Comparison of ENCODE assay signal across 12 mouse cellular contexts in the genomic region with DNA sequence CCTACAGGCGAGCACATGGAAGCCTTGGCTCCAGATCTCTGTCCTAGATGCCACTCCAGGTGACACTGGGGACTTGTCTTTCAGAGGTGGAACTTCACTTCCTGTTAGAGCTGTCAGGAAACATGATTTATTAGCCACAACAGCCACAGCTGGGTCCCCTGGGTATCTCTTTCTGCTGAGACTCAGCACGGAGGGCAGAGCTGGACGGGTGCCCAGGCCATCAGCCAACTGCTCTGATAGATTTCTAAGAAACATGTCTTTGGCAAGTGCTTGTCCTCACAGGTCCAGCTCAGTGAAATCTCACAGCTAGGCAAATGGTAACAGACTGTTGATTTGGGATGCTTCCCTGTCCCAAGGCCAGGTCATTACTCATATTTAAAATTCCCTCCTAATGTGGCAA. TPM values are rescaled to one million over a fixed set of nuclear protein-coding genes. Genes with fewer than 3 reads are reported as not detected.
DNase-seq lines count a peak whose midpoint lies in the region; ATAC-seq and TF ChIP-seq lines count a peak whose summit lies in the region.
"Had no signal": no experiment of that assay in that cellular context is flagged by ENCODE, and none has a peak within 500 bp of the region (broad histone marks: within the 10 kb centered on the region; RNA-seq: fewer than 3 reads in every experiment).

No protein-coding gene starts in this region.

- WGBS in forebrain, postnatal 0 days, result 38% methylated on average over 3 of the region's 3 CpGs
- WGBS in forebrain, embryonic 12.5 days, result 85% methylated on average over 3 of the region's 3 CpGs
- 33% methylated on average over 3 of the region's 3 CpGs for WGBS in heart, embryonic 13.5 days

- no peaks in the 10 kb centered on the region for H3K9me3 ChIP-seq in forebrain, postnatal 0 days (ENCODE audit: low read length)
- no peaks in the 10 kb centered on the region for H3K9me3 ChIP-seq in forebrain, embryonic 12.5 days
- peaks cover 4% of the 10 kb centered on the region for H3K9me3 ChIP-seq in heart, embryonic 13.5 days
- H3K9me3 ChIP-seq: embryonic facial prominence, embryonic 15.5 days; liver, embryonic 15.5 days; stomach, embryonic 15.5 days had no signal

- intact Hi-C loops in left cerebral cortex, postnatal 36 days (cut with DNase I), result no loop called here

- no peaks in the 10 kb centered on the region for H3K36me3 ChIP-seq in forebrain, postnatal 0 days (ENCODE audit: insufficient read depth)
- H3K36me3 ChIP-seq in forebrain, embryonic 12.5 days (replicated peaks), result no peaks in the 10 kb centered on the region
- H3K36me3 ChIP-seq in heart, embryonic 13.5 days, result no peaks in the 10 kb centered on the region
- H3K36me3 ChIP-seq: embryonic facial prominence, embryonic 15.5 days; liver, embryonic 15.5 days; stomach, embryonic 15.5 days had no signal

- no peak overlapping the region for H3K27ac ChIP-seq in forebrain, postnatal 0 days (ENCODE audit: low read depth, low read length)
- no peak overlapping the region for H3K27ac ChIP-seq in forebrain, embryonic 12.5 days
- peak overlapping the region; percentile 30; the same call in 1 of the 2 replicates for H3K27ac ChIP-seq in heart, embryonic 13.5 days (replicated peaks)
- H3K27ac ChIP-seq: embryonic facial prominence, embryonic 15.5 days; liver, embryonic 15.5 days; stomach, embryonic 15.5 days had no signal

- H3K9ac ChIP-seq in forebrain, postnatal 0 days, result no peak overlapping the region
- H3K9ac ChIP-seq in forebrain, embryonic 12.5 days, result no peak overlapping the region
- no peak overlapping the region for H3K9ac ChIP-seq in heart, embryonic 13.5 days
- H3K9ac ChIP-seq: embryonic facial prominence, embryonic 15.5 days; liver, embryonic 15.5 days; stomach, embryonic 15.5 days had no signal

- H3K4me1 ChIP-seq in forebrain, postnatal 0 days (ENCODE audit: insufficient read depth), result no peaks in the 10 kb centered on the region
- no peaks in the 10 kb centered on the region for H3K4me1 ChIP-seq in forebrain, embryonic 12.5 days
- H3K4me1 ChIP-seq in heart, embryonic 13.5 days, result peaks cover 10% of the 10 kb centered on the region
- H3K4me1 ChIP-seq: embryonic facial prominence, embryonic 15.5 days; liver, embryonic 15.5 days; stomach, embryonic 15.5 days had no signal

- H3K4me2 ChIP-seq in forebrain, postnatal 0 days (ENCODE audit: low read depth), result no peak overlapping the region
- no peak overlapping the region for H3K4me2 ChIP-seq in forebrain, embryonic 12.5 days
- no peak overlapping the region for H3K4me2 ChIP-seq in heart, embryonic 13.5 days
- H3K4me2 ChIP-seq: embryonic facial prominence, embryonic 15.5 days; liver, embryonic 15.5 days; stomach, embryonic 15.5 days had no signal

- H3K27me3 ChIP-seq in forebrain, postnatal 0 days (ENCODE audit: insufficient read depth, low read length), result no peaks in the 10 kb centered on the region
- 0 out of 2 replicates have a peak, but pooled peaks cover 9% of the 10 kb centered on the region for H3K27me3 ChIP-seq in forebrain, embryonic 12.5 days
- H3K27me3 ChIP-seq in heart, embryonic 13.5 days (replicated peaks), result no peaks in the 10 kb centered on the region
- H3K27me3 ChIP-seq: embryonic facial prominence, embryonic 15.5 days; liver, embryonic 15.5 days; stomach, embryonic 15.5 days had no signal

- H3K4me3 ChIP-seq in forebrain, postnatal 0 days (ENCODE audit: low read depth, low read length), result no peak overlapping the region
- no peak overlapping the region for H3K4me3 ChIP-seq in forebrain, embryonic 12.5 days (replicated peaks)
- H3K4me3 ChIP-seq in heart, embryonic 13.5 days, result no peak overlapping the region
- H3K4me3 ChIP-seq: embryonic facial prominence, embryonic 15.5 days; liver, embryonic 15.5 days; stomach, embryonic 15.5 days had no signal

- TF ChIP-seq CTCF in forebrain, postnatal 0 days (IDR thresholded peaks at IDR 0.05; ENCODE audit: low read depth), result no peak

- no peak for ATAC-seq in forebrain, postnatal 0 days
- ATAC-seq in forebrain, embryonic 12.5 days (ENCODE audit: low FRiP score), result no peak
- no peak for ATAC-seq in heart, embryonic 13.5 days (ENCODE audit: extremely low read depth, insufficient number of reproducible peaks, low FRiP score, low TSS enrichment)

- peak; percentile 50 for DNase-seq in forebrain, postnatal 0 days
- peak; percentile 59 for DNase-seq in right cerebral cortex, postnatal 4 days
- DNase-seq in right cerebral cortex, adult 18-20 months, result no peak
- DNase-seq in skeletal muscle tissue, adult 2 months (ENCODE audit: low read depth, low spot score), result peak; percentile 98
- DNase-seq in T-cell, adult 2 months (ENCODE audit: low spot score), result no peak
- DNase-seq in left cerebral cortex, postnatal 36 days (ENCODE audit: low spot score in 2 of 2), result no peak

RNA-seq across cellular contexts. Expression of a gene that starts 24.2 kb away (rescaled TPM):
- 133 and 149 TPM in 2 replicates for total RNA-seq in forebrain, postnatal 0 days (2014; rRNA removed)
- polyA plus RNA-seq in forebrain, postnatal 0 days (2015; fragmentation: Nextera tagmentation; extraction: Ambion mirVana), result 20.6 and 27.0 TPM in 2 replicates
- 40.8 and 47.5 TPM in 2 replicates for polyA plus RNA-seq in forebrain, embryonic 12.5 days (2016; fragmentation: Nextera tagmentation; extraction: Ambion mirVana)
- 13.0 and 13.3 TPM in 2 replicates for polyA plus RNA-seq in heart, embryonic 13.5 days (2015; fragmentation: Nextera tagmentation; extraction: Ambion mirVana)
- total RNA-seq in left cerebral cortex, postnatal 36 days (2021), result 100 to 1,000 TPM; 134 to 138 TPM

RNA-seq across cellular contexts. Expression of a gene that starts 36.5 kb away (rescaled TPM):
- not detected in 2 replicates for total RNA-seq in forebrain, postnatal 0 days (2014; rRNA removed)
- polyA plus RNA-seq in forebrain, postnatal 0 days (2015; fragmentation: Nextera tagmentation; extraction: Ambion mirVana), result not detected in 2 replicates
- polyA plus RNA-seq in forebrain, embryonic 12.5 days (2016; fragmentation: Nextera tagmentation; extraction: Ambion mirVana), result not detected in 2 replicates
- 0.48 TPM in 2 replicates for polyA plus RNA-seq in heart, embryonic 13.5 days (2015; fragmentation: Nextera tagmentation; extraction: Ambion mirVana)
- not detected for total RNA-seq in left cerebral cortex, postnatal 36 days (2021)
- total RNA-seq: ES-E14 had no signal
- polyA plus RNA-seq: embryonic facial prominence, embryonic 15.5 days; liver, embryonic 15.5 days; stomach, embryonic 15.5 days had no signal

Comparison
In these comparisons a context has a peak if more than half of its experiments do, and no peak if none do; other contexts are left out.
1. DNase-seq: peak in forebrain, postnatal 0 days (single experiment), right cerebral cortex, postnatal 4 days (single experiment) and skeletal muscle tissue, adult 2 months (single experiment); none in right cerebral cortex, adult 18-20 months (single experiment), T-cell, adult 2 months (single experiment) and left cerebral cortex, postnatal 36 days (0 of 2).